Mouse (Mus musculus) brain, embryonic 14.5 days (tissue): Measurements from ENCODE around the gene Mccc2.

Experiments
- CTCF ChIP-seq: fragments of 200-500 bp; IDR thresholded peaks from 2 replicates; pipeline ENCODE4 v1.5.1; 2012; ENCODE audit warnings: inconsistent platforms, mild to moderate bottlenecking, moderate library complexity, borderline replicate concordance; ENCODE audit not compliant: insufficient read depth, insufficient read length; ENCODE audit errors: extremely low read depth
- POLR2A ChIP-seq: fragments of 200-500 bp; IDR thresholded peaks from 2 replicates; pipeline ENCODE4 v1.6.1; 2012; ENCODE audit warnings: mild to moderate bottlenecking, inconsistent platforms, borderline replicate concordance; ENCODE audit not compliant: poor library complexity, insufficient read depth, insufficient read length, severe bottlenecking; ENCODE audit errors: extremely low read depth

DNA sequence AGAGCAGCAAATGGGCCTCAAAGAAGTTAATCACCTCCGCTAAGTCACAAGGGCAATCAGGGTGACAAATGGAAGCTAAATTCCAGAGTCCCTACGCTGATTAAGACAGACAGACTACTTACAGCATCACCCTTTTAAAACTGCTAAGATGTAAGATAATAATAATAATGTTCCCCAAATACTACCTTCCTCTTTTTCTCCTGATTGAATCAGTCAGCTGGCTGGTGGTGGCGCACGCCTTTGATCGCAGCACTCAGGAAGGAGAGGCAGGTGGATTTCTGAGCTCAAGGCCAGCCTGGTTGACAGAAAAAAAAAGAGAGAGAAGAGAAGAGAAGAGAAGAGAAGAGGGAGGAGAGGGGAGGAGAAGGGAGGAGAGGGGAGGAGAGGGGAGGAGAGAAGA is 45.4 kb downstream of the Mccc2 start:
- TF ChIP-seq CTCF (no peak), POLR2A (no peak)
